Mouse (Mus musculus) C2C12 (cell line): ENCODE results near the gene Sh2d3c. TPM values are rescaled to one million over a fixed set of nuclear protein-coding genes. Genes with fewer than 3 reads are reported as not detected.

Source experiments
- H3K27me3 ChIP-seq: one replicate; pipeline ENCODE4 v1.6.1; 2011; ENCODE audit not compliant: control insufficient read depth, insufficient read depth, insufficient read length
- H3K36me3 ChIP-seq: one replicate; pipeline ENCODE4 v1.6.1; 2011; ENCODE audit not compliant: control insufficient read depth, insufficient read depth
- H3K4me3 ChIP-seq: one replicate; pipeline ENCODE4 v1.5.1; 2011; ENCODE audit warnings: mild to moderate bottlenecking, control low read depth; ENCODE audit not compliant: poor library complexity, insufficient read depth, severe bottlenecking
- H3K79me2 ChIP-seq: one replicate; pipeline ENCODE4 v1.6.1; 2011; ENCODE audit not compliant: control insufficient read depth, insufficient read depth
- H3K79me3 ChIP-seq: one replicate; pipeline ENCODE4 v1.6.1; 2011; ENCODE audit warnings: low read depth, control low read depth
- H3ac ChIP-seq: one replicate; pipeline ENCODE3; 2011; ENCODE audit warnings: low read depth; ENCODE audit not compliant: control insufficient read depth, insufficient read length
- CEBPB ChIP-seq: IDR thresholded peaks from one replicate; pipeline ENCODE4 v1.6.1; 2011; ENCODE audit warnings: low read depth, mild to moderate bottlenecking, control low read depth, moderate library complexity
- CTCF ChIP-seq: IDR thresholded peaks from one replicate; pipeline ENCODE4 v1.5.1; 2011; ENCODE audit not compliant: control insufficient read depth, insufficient read depth, insufficient read length
- FOSL1 ChIP-seq: IDR thresholded peaks from one replicate; pipeline ENCODE4 v1.8.0; 2011; ENCODE audit warnings: mild to moderate bottlenecking, low read length; ENCODE audit not compliant: poor library complexity, insufficient read depth, severe bottlenecking
- MAX ChIP-seq: IDR thresholded peaks from one replicate; pipeline ENCODE4 v1.6.1; 2011; ENCODE audit warnings: mild to moderate bottlenecking, control low read depth
- MYOD1 ChIP-seq: IDR thresholded peaks from one replicate; pipeline ENCODE4 v1.6.1; 2011; ENCODE audit warnings: low read depth; ENCODE audit not compliant: control insufficient read depth, insufficient read length
- MYOG ChIP-seq: IDR thresholded peaks from one replicate; pipeline ENCODE4 v1.6.1; 2011; ENCODE audit not compliant: control insufficient read depth, insufficient read length; ENCODE audit errors: extremely low read depth
- USF1 ChIP-seq: IDR thresholded peaks from one replicate; pipeline ENCODE4 v1.6.1; 2011; ENCODE audit warnings: low read depth, mild to moderate bottlenecking, control low read depth, moderate library complexity
- polyA plus RNA-seq: library from polyadenylated mRNA; unstranded; fragments of >200 nt; fragmentation: generic; extraction: Trizol; gene quantifications from one replicate; pipeline ENCODE4 v1.2.1, GENCODE M21; 2012; ENCODE audit warnings: missing spikeins

Gene Sh2d3c
- polyA plus RNA-seq, 1 experiment, result 0.50 TPM

- H3K36me3 ChIP-seq, result peaks cover 75% of the 10 kb centered on the region
- H3K79me2 ChIP-seq, result no peaks in the 10 kb centered on the region
- no peaks in the 10 kb centered on the region for H3K79me3 ChIP-seq
- H3K4me3 ChIP-seq, result no peak overlapping the region
- H3ac ChIP-seq, result no peak overlapping the region
- no peaks in the 10 kb centered on the region for H3K27me3 ChIP-seq
- TF ChIP-seq CEBPB (peak; percentile 57), USF1 (no peak)
Measured at GRCm38 (mm10) chr2:32685807-32686206, 35.0 kb upstream of the Sh2d3c start.

- H3K4me3 ChIP-seq, result no peak overlapping the region
- H3K27me3 ChIP-seq, result no peaks in the 10 kb centered on the region
- H3K79me2 ChIP-seq, result no peaks in the 10 kb centered on the region
- H3K79me3 ChIP-seq, result no peaks in the 10 kb centered on the region
- no peak overlapping the region for H3ac ChIP-seq
- TF ChIP-seq FOSL1, result no peak
- TF ChIP-seq MYOD1, result no peak
- no peak for TF ChIP-seq USF1
- no peak for TF ChIP-seq CTCF
- no peak for TF ChIP-seq MYOG
- TF ChIP-seq MAX, result no peak
- TF ChIP-seq CEBPB, result no peak
- H3K36me3 ChIP-seq, result peaks cover 75% of the 10 kb centered on the region
Measured at GRCm38 (mm10) chr2:32686640-32687039, 34.2 kb upstream of the Sh2d3c start.

- Histone ChIP-seq H3ac (no peak overlapping the region), H3K4me3 (no peak overlapping the region), H3K27me3 (no peaks in the 10 kb centered on the region), H3K79me2 (peaks cover 8% of the 10 kb centered on the region), H3K79me3 (peaks cover 2% of the 10 kb centered on the region), H3K36me3 (peaks cover 69% of the 10 kb centered on the region)
- TF ChIP-seq FOSL1, result no peak
- no peak for TF ChIP-seq CTCF
- TF ChIP-seq CEBPB, result no peak
- TF ChIP-seq MYOD1, result no peak
- no peak for TF ChIP-seq USF1
- TF ChIP-seq MAX, result no peak
- TF ChIP-seq MYOG, result no peak
Measured at GRCm38 (mm10) chr2:32687562-32687961, 33.3 kb upstream of the Sh2d3c start.

- H3K79me2 ChIP-seq, result peaks cover 21% of the 10 kb centered on the region
- no peak for TF ChIP-seq MYOG
- no peak for TF ChIP-seq MAX
- no peak for TF ChIP-seq FOSL1
- peak; percentile 99 for TF ChIP-seq CTCF
- no peak for TF ChIP-seq MYOD1
- no peak for TF ChIP-seq CEBPB
- no peak overlapping the region for H3K4me3 ChIP-seq
- peaks cover 12% of the 10 kb centered on the region for H3K79me3 ChIP-seq
- H3ac ChIP-seq, result no peak overlapping the region
- H3K36me3 ChIP-seq, result peaks cover 52% of the 10 kb centered on the region
- H3K27me3 ChIP-seq, result no peaks in the 10 kb centered on the region
Measured at GRCm38 (mm10) chr2:32689420-32689819, 31.4 kb upstream of the Sh2d3c start.

GRCm38 (mm10) chr2:32691041-32691440 lies 29.8 kb upstream of the Sh2d3c start:
- H3ac ChIP-seq, result no peak overlapping the region
- H3K79me3 ChIP-seq, result peaks cover 12% of the 10 kb centered on the region
- no peaks in the 10 kb centered on the region for H3K27me3 ChIP-seq
- H3K79me2 ChIP-seq, result peaks cover 21% of the 10 kb centered on the region
- H3K36me3 ChIP-seq, result peaks cover 37% of the 10 kb centered on the region
- H3K4me3 ChIP-seq, result no peak overlapping the region
- no peak for TF ChIP-seq FOSL1
- TF ChIP-seq CTCF, result no peak
- TF ChIP-seq USF1, result peak; percentile 13
- no peak for TF ChIP-seq CEBPB
- no peak for TF ChIP-seq MYOD1
- TF ChIP-seq MAX, result no peak

- Histone ChIP-seq H3K36me3 (peaks cover 23% of the 10 kb centered on the region), H3ac (peak overlapping the region; percentile 35), H3K27me3 (no peaks in the 10 kb centered on the region), H3K79me2 (peaks cover 21% of the 10 kb centered on the region), H3K4me3 (no peak overlapping the region), H3K79me3 (peaks cover 12% of the 10 kb centered on the region)
- TF ChIP-seq MYOG (no peak), MAX (no peak), MYOD1 (no peak), USF1 (no peak), CTCF (no peak), CEBPB (no peak), FOSL1 (no peak)
Measured at GRCm38 (mm10) chr2:32692496-32692895, 28.4 kb upstream of the Sh2d3c start.
